Mouse (Mus musculus): ENCODE measurements around the gene Gm8765. TPM values are rescaled to one million over a fixed set of nuclear protein-coding genes. Genes with fewer than 3 reads are reported as not detected.
"Not testable (repeated sequence)": the region's sequence is repeated elsewhere in the genome, so short reads cannot be mapped to it uniquely, and the experiment has no call there.

Gene Gm8765
- not detected for polyA plus RNA-seq (2017; shearing (Covaris generic))

- ATAC-seq = not testable (repeated sequence)
These were observed at the start of gene Gm8765 for GRCm38 (mm10) chr13:50698012-50698411. Gene Gm8765 (plus strand): TSS chr13:50698312.

- ATAC-seq = not testable (repeated sequence)
These were observed 49.3 kb upstream of the Gm8765 start for GRCm38 (mm10) chr13:50648771-50649170.

GRCm38 (mm10) chr13:50750282-50750681, 52.2 kb downstream of the Gm8765 start:
- not testable (repeated sequence) for ATAC-seq

- ATAC-seq = no peak
These were observed 53.6 kb downstream of the Gm8765 start for GRCm38 (mm10) chr13:50751732-50752131.

- ATAC-seq = not testable (repeated sequence)
These were observed 54.8 kb downstream of the Gm8765 start for GRCm38 (mm10) chr13:50752961-50753360.

Other genes with a start within 250 kb of the Gm8765 start
- not detected for gene Nutm2, start 231.0 kb upstream of the Gm8765 start, polyA plus RNA-seq (2017; shearing (Covaris generic))
- gene Gm904, start 55.1 kb upstream of the Gm8765 start, polyA plus RNA-seq (2017; shearing (Covaris generic)) = not detected

All from inflammation-experienced regulatory T-cells, adult 6 months (primary cell).